Mouse (Mus musculus) ES-E14 (cell line): ENCODE measurements at regions not wholly inside any gene's neighbourhood (a gene's known extent, or its start where the extent isn't known, plus 50 kb on each side); places are given as distances from the start of the nearest gene placed in this dataset.

ENCODE experiments used
- HCFC1 ChIP-seq: IDR thresholded peaks from 2 replicates; pipeline ENCODE4 v1.6.1; 2012; ENCODE audit warnings: low read length, inconsistent platforms, borderline replicate concordance; ENCODE audit not compliant: insufficient read depth
- MAFK ChIP-seq: IDR thresholded peaks from 2 replicates; pipeline ENCODE4 v1.6.1; 2014; ENCODE audit warnings: mild to moderate bottlenecking, low read depth, low read length, inconsistent platforms; ENCODE audit not compliant: insufficient read depth
- ZC3H11A ChIP-seq: IDR thresholded peaks from 2 replicates; pipeline ENCODE4 v1.6.1; 2012; ENCODE audit warnings: low read depth, mild to moderate bottlenecking, inconsistent platforms, low read length, borderline replicate concordance
- ZNF384 ChIP-seq: IDR thresholded peaks from 2 replicates; pipeline ENCODE4 v1.6.1; 2012; ENCODE audit warnings: low read depth, low read length, inconsistent platforms

DNA sequence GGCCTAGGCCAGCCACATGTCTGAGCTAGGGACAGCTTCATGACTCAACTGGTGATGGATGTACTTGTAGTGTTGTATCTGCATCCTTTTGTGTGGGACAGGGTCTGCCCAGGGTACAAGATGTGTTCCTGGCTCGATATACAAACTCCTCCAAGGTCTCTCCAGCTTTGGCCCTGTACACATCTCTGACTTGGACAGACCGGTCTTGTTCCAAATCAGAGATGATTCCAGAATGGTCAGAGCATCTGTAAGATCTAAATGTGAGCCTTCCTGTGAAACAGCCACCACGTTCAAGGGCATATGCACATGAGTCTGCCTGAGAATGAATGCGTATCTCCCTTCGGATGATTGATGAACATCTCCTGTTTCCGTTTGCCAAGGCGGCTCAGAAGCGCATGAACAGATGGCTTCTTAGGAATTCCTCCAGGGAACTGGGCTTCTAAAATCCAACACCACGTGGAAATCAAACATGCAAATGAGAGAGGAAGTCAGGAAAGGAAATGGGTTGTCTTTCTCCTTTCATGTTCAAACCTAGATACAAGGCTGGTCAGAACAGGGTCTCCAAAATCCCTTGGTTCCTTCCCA lies 172.7 kb upstream of the Fstl4 start:
- TF ChIP-seq ZNF384 (no peak), ZC3H11A (no peak), MAFK (no peak), HCFC1 (no peak)
